Mouse (Mus musculus) spleen, adult 2 months (tissue): ENCODE results near the gene Elmod3. TPM values are rescaled to one million over a fixed set of nuclear protein-coding genes. Genes with fewer than 3 reads are reported as not detected.

Source experiments
- DNase-seq, 2 experiments: peaks; one replicate each; pipeline versions ENCODE4 v3.0.0 to v3.0.0-alpha.2; 2012 to 2021; ENCODE audit warnings: low spot score in 2 of 2, low read depth in 1 of 2
- H3K27ac ChIP-seq: fragments of 200-500 bp; 2 replicates; pipeline ENCODE4 v1.5.1; 2012; ENCODE audit warnings: low read length, inconsistent platforms; ENCODE audit not compliant: insufficient read depth
- H3K27me3 ChIP-seq: fragments of 200-500 bp; 2 replicates; pipeline ENCODE4 v1.6.1; 2012; ENCODE audit warnings: mild to moderate bottlenecking, moderate library complexity, low read length, inconsistent platforms; ENCODE audit not compliant: control insufficient read depth, insufficient read depth
- H3K36me3 ChIP-seq: fragments of 200-500 bp; 2 replicates; pipeline ENCODE4 v1.6.1; 2012; ENCODE audit warnings: mild to moderate bottlenecking, low read length, inconsistent platforms; ENCODE audit not compliant: control insufficient read depth, insufficient read depth
- H3K4me1 ChIP-seq: fragments of 200-500 bp; 2 replicates; pipeline ENCODE4 v1.6.1; 2011; ENCODE audit warnings: inconsistent platforms; ENCODE audit not compliant: control insufficient read depth, insufficient read depth, insufficient read length
- H3K4me3 ChIP-seq: fragments of 200-500 bp; 2 replicates; pipeline ENCODE4 v1.5.1; 2011; ENCODE audit warnings: mild to moderate bottlenecking, inconsistent platforms; ENCODE audit not compliant: insufficient read depth, insufficient read length; ENCODE audit errors: extremely low read depth
- CTCF ChIP-seq: fragments of 200-500 bp; IDR thresholded peaks from 2 replicates; pipeline ENCODE4 v1.5.1; 2011; ENCODE audit warnings: mild to moderate bottlenecking, inconsistent platforms; ENCODE audit not compliant: insufficient read depth, insufficient read length, insufficient replicate concordance; ENCODE audit errors: extremely low read depth
- POLR2A ChIP-seq: fragments of 200-500 bp; IDR thresholded peaks from 2 replicates; pipeline ENCODE4 v1.6.1; 2011; ENCODE audit warnings: low read depth, low read length, inconsistent platforms
- WGBS: fragments of 180-500 bp; shearing (Covaris S2); methylation state at CpG from one replicate; pipeline ENCODE4 v1.1.7; 2018; 5-methylcytosine and 5-hydroxymethylcytosine counted together
- polyA plus RNA-seq: library from polyadenylated mRNA; depleted of rRNA; stranded (reverse); fragments of >200 nt; gene quantifications from 2 replicates; pipeline ENCODE4 v1.2.3, GENCODE M21; 2012; rRNA removed

The Elmod3 gene
- 12.2 and 12.9 TPM in 2 replicates for polyA plus RNA-seq

DNA sequence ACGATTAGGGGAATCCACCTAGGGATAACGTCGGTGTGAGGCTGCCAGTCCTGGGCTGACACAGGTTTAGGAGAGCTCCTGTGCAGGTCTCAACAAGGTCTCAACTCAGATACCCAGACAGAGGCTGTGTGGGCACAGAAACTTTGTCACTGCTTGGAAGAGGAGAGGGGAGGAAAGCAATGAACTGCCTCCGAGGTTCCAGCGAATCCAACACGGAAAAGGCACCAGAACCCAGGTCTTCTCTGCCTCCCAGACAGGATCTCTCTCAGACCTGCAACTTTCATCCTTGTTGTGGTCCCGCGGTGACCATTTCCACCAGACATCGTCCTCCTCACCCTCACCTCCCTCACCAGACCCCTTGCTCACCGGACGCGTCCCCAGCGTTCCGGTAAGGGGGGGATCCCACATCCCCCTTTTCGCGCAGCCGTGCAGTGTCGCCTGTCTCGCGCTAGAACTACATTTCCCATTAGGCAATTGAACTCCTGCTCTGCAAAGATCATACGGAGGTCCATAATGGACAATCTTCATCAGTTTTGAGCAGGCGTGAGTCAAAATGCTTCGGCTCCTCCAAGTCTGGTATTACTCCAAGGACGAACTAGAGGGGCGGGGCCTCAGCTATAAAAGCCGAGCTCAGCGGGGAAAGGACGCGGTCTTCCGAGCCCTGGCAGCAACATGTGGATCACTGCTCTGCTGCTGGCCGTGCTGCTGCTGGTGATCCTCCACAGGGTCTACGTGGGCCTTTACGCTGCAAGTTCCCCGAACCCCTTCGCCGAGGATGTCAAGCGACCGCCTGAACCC, at the start of gene Elmod3, which contains the start of gene Retsat:
TSS of gene Elmod3 (minus strand) at position 458 of the 798 bp plus-strand sequence.
TSS of gene Retsat (plus strand) at position 520 of the 798 bp plus-strand sequence.
- Histone ChIP-seq H3K27me3 (no peaks in the 10 kb centered on the region), H3K4me3 (peak within 1 kb of the TSS; percentile 77), H3K27ac (peak within 1 kb of the TSS; percentile 64), H3K36me3 (no peaks in the 10 kb centered on the region), H3K4me1 (peaks cover 6% of the 10 kb centered on the region; the same call in 1 of the 2 replicates)
- 1% methylated on average over 38 of the region's 38 CpGs for WGBS
- TF ChIP-seq CTCF = no peak
- TF ChIP-seq POLR2A = no peak
- peak; percentile 73 to 81 for DNase-seq

DNA sequence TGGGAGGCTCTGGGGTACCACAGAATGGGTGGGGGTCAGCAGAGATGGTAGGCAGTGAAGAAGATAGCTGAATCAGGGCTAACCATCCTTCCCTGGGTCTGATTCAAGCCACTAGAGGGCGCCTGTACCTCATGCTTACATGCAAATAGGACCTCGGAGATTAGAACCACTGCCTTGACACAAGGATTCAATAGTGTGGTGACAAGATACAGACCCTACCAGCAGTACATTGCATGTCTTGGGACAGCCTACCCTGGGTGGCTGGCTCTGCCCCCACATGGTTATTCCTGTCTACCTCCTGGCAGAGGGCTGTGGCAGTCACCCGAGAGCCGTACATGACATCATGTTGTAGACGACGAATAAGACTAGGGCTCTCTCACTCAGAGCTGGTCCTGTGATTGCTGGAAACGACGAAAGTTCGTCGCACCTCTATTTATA, 49.2 kb upstream of the Elmod3 start:
- TF ChIP-seq POLR2A (no peak), CTCF (peak; percentile 64; the same call in 1 of the 2 replicates)
- H3K27ac ChIP-seq = no peak overlapping the region
- H3K4me3 ChIP-seq = no peak overlapping the region
- no peaks in the 10 kb centered on the region for H3K27me3 ChIP-seq
- peak; percentile 29 to 48 for DNase-seq
- H3K4me1 ChIP-seq = no peaks in the 10 kb centered on the region
- no peaks in the 10 kb centered on the region for H3K36me3 ChIP-seq
- WGBS = 68% methylated on average over 10 of the region's 10 CpGs

DNA sequence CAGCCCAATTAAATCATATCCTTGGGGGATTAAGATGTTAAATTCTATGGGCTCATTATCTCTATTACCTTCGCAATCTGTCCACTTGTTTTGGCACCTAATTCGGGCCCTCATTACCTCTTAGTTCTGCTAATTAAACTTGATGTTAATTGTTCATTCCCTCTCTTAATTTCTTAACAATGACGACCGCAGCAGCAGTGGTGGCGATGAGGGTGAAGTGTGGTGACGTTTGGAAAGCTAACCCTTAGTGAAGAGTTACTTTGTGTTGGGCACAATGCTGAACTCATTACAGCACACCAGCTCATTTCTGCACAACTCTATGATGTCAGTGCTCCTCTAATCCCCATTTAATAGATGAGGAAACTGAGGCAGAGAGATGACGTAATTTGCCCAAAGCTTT, 47.2 kb upstream of the Elmod3 start:
- WGBS = 91% methylated on average over 7 of the region's 7 CpGs
- TF ChIP-seq CTCF (no peak), POLR2A (no peak)
- no peaks in the 10 kb centered on the region for H3K4me1 ChIP-seq
- no peak overlapping the region for H3K4me3 ChIP-seq
- no peaks in the 10 kb centered on the region for H3K27me3 ChIP-seq
- no peaks in the 10 kb centered on the region for H3K36me3 ChIP-seq
- no peak for DNase-seq
- no peak overlapping the region for H3K27ac ChIP-seq

DNA sequence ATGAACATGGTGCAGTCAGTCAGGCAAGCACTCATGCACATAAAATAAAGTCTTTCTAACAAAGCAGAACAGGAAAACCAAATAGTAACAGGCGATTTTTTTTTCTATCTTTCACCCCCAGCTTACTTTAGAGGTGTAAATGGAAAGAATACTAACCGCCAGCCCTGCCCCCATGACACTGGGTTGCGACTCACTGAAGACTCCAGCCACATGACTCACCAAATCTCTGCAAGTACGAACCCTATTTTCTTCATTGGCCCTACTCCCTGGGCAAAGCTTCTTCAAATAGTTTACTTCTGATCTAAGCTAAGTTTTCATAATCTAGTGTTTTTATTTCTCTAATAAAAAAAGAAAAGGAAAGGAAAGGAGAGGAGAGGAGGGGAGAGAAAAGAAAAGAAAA, 46.4 kb upstream of the Elmod3 start:
- no peaks in the 10 kb centered on the region for H3K27me3 ChIP-seq
- WGBS = 31% methylated on average over 4 of the region's 4 CpGs
- no peak overlapping the region for H3K4me3 ChIP-seq
- H3K27ac ChIP-seq = no peak overlapping the region
- TF ChIP-seq CTCF = no peak
- no peak for TF ChIP-seq POLR2A
- H3K4me1 ChIP-seq = no peaks in the 10 kb centered on the region
- DNase-seq = no peak
- H3K36me3 ChIP-seq = no peaks in the 10 kb centered on the region

DNA sequence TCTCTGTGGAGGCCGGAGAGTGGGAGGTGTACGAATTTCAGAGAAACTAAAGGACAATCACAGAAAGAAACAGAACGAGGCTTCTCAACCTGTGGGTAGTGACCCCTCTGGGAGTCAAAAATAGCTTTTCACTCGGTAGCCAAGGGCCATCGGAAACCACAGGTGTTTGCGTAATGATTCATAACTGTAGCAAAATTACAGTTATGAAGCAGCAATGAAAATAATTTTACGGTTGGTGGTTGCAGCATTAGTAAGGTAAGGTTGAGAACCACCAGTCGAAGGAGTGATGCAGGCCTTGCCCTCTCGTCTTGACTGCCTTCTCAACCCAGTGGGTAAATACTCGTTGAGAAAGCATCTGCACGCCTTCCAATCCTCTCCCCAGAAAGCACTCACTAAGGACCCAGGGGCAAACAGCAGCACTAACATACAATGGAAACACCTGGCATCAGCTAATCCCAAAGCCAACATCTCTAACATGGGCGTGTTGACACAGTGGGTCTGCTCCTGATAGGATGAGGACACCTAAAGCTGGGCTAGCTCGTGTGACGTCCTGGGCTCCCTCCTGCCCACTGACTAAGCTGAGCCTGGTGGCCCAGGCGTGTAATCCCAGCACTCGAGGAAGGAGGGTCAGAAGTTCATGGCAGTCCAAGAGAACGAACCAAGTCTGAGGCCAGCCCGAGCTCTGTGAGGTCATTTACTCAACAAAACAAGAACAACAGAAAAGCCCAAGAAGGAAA, 43.2 kb upstream of the Elmod3 start:
- Histone ChIP-seq H3K36me3 (no peaks in the 10 kb centered on the region), H3K4me1 (no peaks in the 10 kb centered on the region), H3K27me3 (no peaks in the 10 kb centered on the region), H3K4me3 (no peak overlapping the region), H3K27ac (no peak overlapping the region)
- no peak for DNase-seq
- WGBS = 74% methylated on average over 18 of the region's 18 CpGs
- TF ChIP-seq POLR2A (no peak), CTCF (no peak)

DNA sequence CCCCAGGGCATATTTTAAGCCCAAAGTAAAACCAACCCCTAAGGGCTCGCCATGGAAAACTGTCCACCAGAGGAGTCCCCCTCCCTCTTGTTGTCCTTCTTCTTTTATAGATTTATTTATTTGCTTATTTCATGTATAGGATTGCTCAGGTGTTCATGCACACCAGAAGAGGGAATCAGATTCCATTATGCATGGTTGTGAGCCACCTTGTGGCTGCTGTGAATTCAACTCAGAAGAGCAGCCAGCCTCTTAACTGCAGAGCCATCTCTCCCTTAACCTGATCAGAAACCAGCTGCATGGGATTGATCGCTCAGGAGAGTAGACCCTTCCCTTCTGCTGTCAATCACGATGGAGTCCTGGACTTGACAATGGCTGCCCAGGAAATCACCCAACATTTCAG, 38.7 kb upstream of the Elmod3 start:
- H3K36me3 ChIP-seq = no peaks in the 10 kb centered on the region
- H3K4me3 ChIP-seq = no peak overlapping the region
- no peaks in the 10 kb centered on the region for H3K4me1 ChIP-seq
- H3K27ac ChIP-seq = no peak overlapping the region
- no peaks in the 10 kb centered on the region for H3K27me3 ChIP-seq
- no peak for DNase-seq
- TF ChIP-seq POLR2A = no peak
- 81% methylated on average over 3 of the region's 3 CpGs for WGBS

DNA sequence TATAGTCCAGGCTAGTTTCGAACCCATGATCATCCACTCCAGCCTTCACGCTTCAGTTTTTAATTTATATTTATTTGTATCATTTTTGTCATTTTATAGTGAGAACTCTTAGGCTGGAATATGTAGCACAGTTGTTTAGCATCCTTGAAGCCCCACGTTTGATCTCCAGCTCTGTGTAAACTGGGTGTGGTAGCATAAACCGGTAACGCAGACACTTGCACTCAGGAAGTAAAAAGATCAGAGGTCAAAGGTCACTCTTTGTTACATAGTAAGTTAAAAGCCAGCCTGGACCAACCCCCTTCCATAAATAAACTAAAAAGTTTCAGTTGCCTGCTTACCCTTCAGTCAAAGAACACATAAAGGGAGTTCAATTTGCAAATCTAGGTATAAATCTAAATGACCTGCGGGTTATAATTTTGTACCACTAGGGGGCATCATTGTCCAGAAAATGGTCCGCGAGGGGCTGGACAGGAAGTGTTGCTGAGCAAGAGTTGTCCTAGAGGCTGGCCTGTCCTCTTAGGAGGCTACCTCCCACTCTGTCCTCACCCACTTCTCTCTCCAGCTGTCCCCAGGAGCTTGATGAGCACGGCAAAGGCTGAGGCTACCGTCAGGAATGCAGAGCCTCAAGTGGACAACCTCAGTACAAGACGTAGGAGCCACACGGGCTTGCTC, 37.7 kb upstream of the Elmod3 start:
- no peak overlapping the region for H3K4me3 ChIP-seq
- no peaks in the 10 kb centered on the region for H3K4me1 ChIP-seq
- H3K27me3 ChIP-seq = no peaks in the 10 kb centered on the region
- 51% methylated on average over 12 of the region's 12 CpGs for WGBS
- peak in 1 of 2 experiments; percentile 10 for DNase-seq
- peak; percentile 38; the same call in 1 of the 2 replicates for TF ChIP-seq CTCF
- no peak for TF ChIP-seq POLR2A
- no peaks in the 10 kb centered on the region for H3K36me3 ChIP-seq
- no peak overlapping the region for H3K27ac ChIP-seq
